Mouse (Mus musculus): ENCODE measurements around the gene Sytl3.
"Not testable (repeated sequence)": the region's sequence is repeated elsewhere in the genome, so short reads cannot be mapped to it uniquely, and the experiment has no call there.

- TF ChIP-seq CTCF (IDR thresholded peaks at IDR 0.05); POLR2A (IDR thresholded peaks at IDR 0.05; ENCODE audit: insufficient read depth, low read depth, low read length); EP300 (IDR thresholded peaks at IDR 0.05; ENCODE audit: insufficient read depth, low read depth, low read length): not testable (repeated sequence)
These were observed 38.9 kb upstream of the Sytl3 start for GRCm38 (mm10) chr17:6620035-6620434.
